Mouse (Mus musculus) intestine, embryonic 14.5 days (tissue): ENCODE data around the gene Ttc9. TPM values are rescaled to one million over a fixed set of nuclear protein-coding genes. Genes with fewer than 3 reads are reported as not detected.
A peak's percentile ranks its signal among the peaks of the same experiment; 100 is the strongest.

Experiments
- ATAC-seq: fragments of 200-750 bp; cut with Nextera tagmentation; replicated peaks from 2 replicates; pipeline ENCODE4 v1.8.0; 2017; ENCODE audit warnings: low read depth, moderate number of reproducible peaks, moderate TSS enrichment, moderate library complexity; ENCODE audit not compliant: low FRiP score, low TSS enrichment
- DNase-seq: peaks from one replicate; pipeline ENCODE4 v3.0.0-alpha.2; 2018; ENCODE audit warnings: low spot score
- H3K27ac ChIP-seq: fragments of 300-500 bp; sonication (generic); 2 replicates; pipeline ENCODE4 v1.5.1; 2014; ENCODE audit warnings: low read depth, mild to moderate bottlenecking, control low read depth
- H3K27me3 ChIP-seq: fragments of 300-500 bp; sonication (generic); replicated peaks from 2 replicates; pipeline ENCODE4 v1.6.1; 2014; ENCODE audit warnings: low read length, control low read depth; ENCODE audit not compliant: control insufficient read depth, insufficient read depth
- H3K36me3 ChIP-seq: fragments of 300-500 bp; sonication (generic); 2 replicates; pipeline ENCODE4 v1.6.1; 2014; ENCODE audit warnings: low read length, control low read depth; ENCODE audit not compliant: control insufficient read depth, insufficient read depth
- H3K4me1 ChIP-seq: fragments of 300-500 bp; sonication (generic); replicated peaks from 2 replicates; pipeline ENCODE4 v1.6.1; 2014; ENCODE audit warnings: low read length, control low read depth, mixed read lengths; ENCODE audit not compliant: control insufficient read depth, insufficient read depth
- H3K4me2 ChIP-seq: fragments of 300-500 bp; sonication (generic); 2 replicates; pipeline ENCODE4 v1.6.1; 2014; ENCODE audit warnings: low read length
- H3K4me3 ChIP-seq: fragments of 300-500 bp; sonication (generic); 2 replicates; pipeline ENCODE4 v1.5.1; 2014; ENCODE audit warnings: low read depth, low read length, control low read depth, mixed read lengths
- H3K9ac ChIP-seq: fragments of 300-500 bp; sonication (generic); 2 replicates; pipeline ENCODE4 v1.6.1; 2014; ENCODE audit warnings: mild to moderate bottlenecking, low read length
- H3K9me3 ChIP-seq: fragments of 300-500 bp; sonication (generic); 2 replicates; pipeline ENCODE4 v1.6.1; 2016; ENCODE audit warnings: low read length, control low read depth; ENCODE audit not compliant: control insufficient read depth
- WGBS: fragments of 180-500 bp; shearing (Covaris S2); extraction: QIAGEN DNeasy Blood & Tissue Kit; methylation state at CpG from one replicate; pipeline ENCODE4 v1.1.7; 2014; 5-methylcytosine and 5-hydroxymethylcytosine counted together
- polyA plus RNA-seq: library from polyadenylated mRNA; unstranded; fragments of >200 nt; fragmentation: Nextera tagmentation; extraction: Ambion mirVana; gene quantifications from 2 replicates; pipeline ENCODE4 v1.2.1, GENCODE M21; 2014

Ttc9 gene
- polyA plus RNA-seq, 1 experiment from 2014 or later: 1.4 TPM

GRCm38 (mm10) chr12:81675557-81675956 lies 44.5 kb downstream of the Ttc9 start:
- no peaks in the 10 kb centered on the region for H3K36me3 ChIP-seq
- WGBS: 46% methylated on average over 2 of the region's 2 CpGs
- no peak for DNase-seq
- H3K4me3 ChIP-seq: no peak overlapping the region
- H3K4me1 ChIP-seq: no peaks in the 10 kb centered on the region
- H3K9me3 ChIP-seq: no peaks in the 10 kb centered on the region
- no peak overlapping the region for H3K9ac ChIP-seq
- no peak overlapping the region for H3K4me2 ChIP-seq
- ATAC-seq: no peak
- H3K27me3 ChIP-seq: no peaks in the 10 kb centered on the region
- H3K27ac ChIP-seq: no peak overlapping the region

GRCm38 (mm10) chr12:81679807-81680529 lies 48.9 kb downstream of the Ttc9 start:
- ATAC-seq (no peak), DNase-seq (no peak)
- no peak overlapping the region for H3K27ac ChIP-seq
- H3K36me3 ChIP-seq: no peaks in the 10 kb centered on the region
- no peak overlapping the region for H3K4me3 ChIP-seq
- H3K9ac ChIP-seq: no peak overlapping the region
- no peak overlapping the region for H3K4me2 ChIP-seq
- 70% methylated on average over 7 of the region's 7 CpGs for WGBS
- H3K9me3 ChIP-seq: no peaks in the 10 kb centered on the region
- no peaks in the 10 kb centered on the region for H3K27me3 ChIP-seq
- H3K4me1 ChIP-seq: no peaks in the 10 kb centered on the region

GRCm38 (mm10) chr12:81683395-81683794 lies 52.3 kb downstream of the Ttc9 start:
- Histone ChIP-seq H3K9ac (no peak overlapping the region), H3K9me3 (no peaks in the 10 kb centered on the region), H3K4me3 (no peak overlapping the region), H3K4me2 (no peak overlapping the region), H3K27me3 (no peaks in the 10 kb centered on the region), H3K36me3 (no peaks in the 10 kb centered on the region), H3K27ac (no peak overlapping the region), H3K4me1 (no peaks in the 10 kb centered on the region)
- ATAC-seq (no peak), DNase-seq (no peak)
- 64% methylated on average over 11 of the region's 11 CpGs for WGBS

GRCm38 (mm10) chr12:81684096-81684495 lies 53.0 kb downstream of the Ttc9 start:
- no peak overlapping the region for H3K27ac ChIP-seq
- no peak for ATAC-seq
- 86% methylated on average over 6 of the region's 6 CpGs for WGBS

GRCm38 (mm10) chr12:81685981-81686380 lies 54.9 kb downstream of the Ttc9 start:
- DNase-seq (no peak), ATAC-seq (no peak)
- 53% methylated on average over 3 of the region's 3 CpGs for WGBS
- Histone ChIP-seq H3K4me3 (no peak overlapping the region), H3K9me3 (no peaks in the 10 kb centered on the region), H3K27ac (no peak overlapping the region), H3K4me2 (no peak overlapping the region), H3K36me3 (no peaks in the 10 kb centered on the region), H3K27me3 (no peaks in the 10 kb centered on the region), H3K4me1 (no peaks in the 10 kb centered on the region), H3K9ac (no peak overlapping the region)

More at GRCm38 (mm10) chr12:81684096-81684495, 53.0 kb downstream of the Ttc9 start:
- Histone ChIP-seq H3K9me3 (no peaks in the 10 kb centered on the region), H3K4me2 (no peak overlapping the region), H3K4me1 (no peaks in the 10 kb centered on the region), H3K4me3 (no peak overlapping the region), H3K36me3 (no peaks in the 10 kb centered on the region), H3K27me3 (no peaks in the 10 kb centered on the region), H3K9ac (no peak overlapping the region)
- DNase-seq: no peak

GRCm38 (mm10) chr12:81686406-81687117 lies 55.5 kb downstream of the Ttc9 start:
- Histone ChIP-seq H3K36me3 (no peaks in the 10 kb centered on the region), H3K4me2 (no peak overlapping the region), H3K9me3 (no peaks in the 10 kb centered on the region), H3K4me1 (no peaks in the 10 kb centered on the region), H3K27me3 (no peaks in the 10 kb centered on the region), H3K4me3 (no peak overlapping the region), H3K27ac (no peak overlapping the region), H3K9ac (no peak overlapping the region)
- WGBS: 49% methylated on average over 12 of the region's 12 CpGs
- ATAC-seq: no peak
- peak; percentile 57 for DNase-seq

GRCm38 (mm10) chr12:81687873-81688272 lies 56.8 kb downstream of the Ttc9 start:
- Histone ChIP-seq H3K27me3 (no peaks in the 10 kb centered on the region), H3K4me3 (no peak overlapping the region), H3K4me2 (no peak overlapping the region), H3K36me3 (no peaks in the 10 kb centered on the region), H3K27ac (no peak overlapping the region), H3K9ac (no peak overlapping the region), H3K9me3 (no peaks in the 10 kb centered on the region), H3K4me1 (no peaks in the 10 kb centered on the region)
- DNase-seq (no peak), ATAC-seq (no peak)
- 79% methylated on average over 5 of the region's 5 CpGs for WGBS

- 80% methylated on average over 4 of the region's 4 CpGs for WGBS
- H3K36me3 ChIP-seq: no peaks in the 10 kb centered on the region
- no peak for DNase-seq
These were observed 57.5 kb downstream of the Ttc9 start for GRCm38 (mm10) chr12:81688537-81688936.

More at GRCm38 (mm10) chr12:81688537-81688936, 57.5 kb downstream of the Ttc9 start:
- Histone ChIP-seq H3K4me2 (no peak overlapping the region), H3K9ac (no peak overlapping the region), H3K4me1 (no peaks in the 10 kb centered on the region), H3K27me3 (no peaks in the 10 kb centered on the region), H3K4me3 (no peak overlapping the region), H3K27ac (no peak overlapping the region), H3K9me3 (no peaks in the 10 kb centered on the region)
- ATAC-seq: no peak
